Mouse (Mus musculus) cortical plate, adult 2 months (tissue): Measurements from ENCODE around the gene Polk.

Source experiments
- CTCF ChIP-seq: fragments of 200-500 bp; IDR thresholded peaks from 2 replicates; pipeline ENCODE4 v1.5.1; 2011; ENCODE audit warnings: mild to moderate bottlenecking, control low read depth, low read length; ENCODE audit not compliant: insufficient read depth; ENCODE audit errors: extremely low read depth
- POLR2A ChIP-seq: fragments of 200-500 bp; IDR thresholded peaks from 2 replicates; pipeline ENCODE4 v1.6.1; 2011; ENCODE audit warnings: mild to moderate bottlenecking, low read length, control low read depth; ENCODE audit not compliant: insufficient read depth; ENCODE audit errors: extremely low read depth

- TF ChIP-seq CTCF (no peak), POLR2A (no peak)
Measured at GRCm38 (mm10) chr13:96541381-96541780, 998 bp downstream of the Polk start.
